Mouse (Mus musculus): ENCODE results near the gene Ppp1r12c. TPM values are rescaled to one million over a fixed set of nuclear protein-coding genes. Genes with fewer than 3 reads are reported as not detected.

Gene Ppp1r12c
- polyA plus RNA-seq, 1 experiment from 2014 or later, result 33.0 TPM

DNA sequence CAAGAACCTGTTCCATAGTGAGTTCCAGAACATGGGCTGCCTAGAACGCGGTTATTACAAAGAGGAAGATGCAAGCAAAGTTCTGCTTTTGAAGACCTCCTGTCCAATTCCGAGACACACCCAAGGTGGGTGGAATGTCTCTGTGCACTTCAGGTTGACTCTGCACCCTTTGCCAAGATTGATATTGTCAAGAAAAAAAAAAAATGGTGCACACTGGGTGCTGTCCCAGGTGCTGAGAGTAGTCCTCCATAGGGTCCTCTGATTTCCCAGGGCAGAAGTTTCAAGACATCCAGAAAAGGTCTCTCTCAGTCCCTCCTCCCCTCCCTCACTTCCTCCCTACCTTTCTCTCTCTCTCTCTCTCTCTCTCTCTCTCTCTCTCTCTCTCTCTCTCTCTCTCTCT lies 53.0 kb downstream of the Ppp1r12c start:
- ATAC-seq (replicated peaks; ENCODE audit: insufficient number of reproducible peaks, low FRiP score, low TSS enrichment, low read depth) (no peak), DNase-seq (ENCODE audit: low spot score) (no peak)
- Histone ChIP-seq H3K9ac (replicated peaks; ENCODE audit: low read length) (no peak overlapping the region), H3K36me3 (replicated peaks; ENCODE audit: control insufficient read depth, insufficient read depth, low read depth, low read length) (no peaks in the 10 kb centered on the region), H3K4me1 (ENCODE audit: control insufficient read depth, insufficient read depth, low read length) (no peaks in the 10 kb centered on the region), H3K27ac (replicated peaks; ENCODE audit: low read depth, low read length) (no peak overlapping the region), H3K4me3 (ENCODE audit: low read depth, low read length) (no peak overlapping the region), H3K9me3 (replicated peaks; ENCODE audit: control insufficient read depth, low read length) (no peaks in the 10 kb centered on the region), H3K4me2 (ENCODE audit: low read depth, low read length) (no peak overlapping the region), H3K27me3 (ENCODE audit: control insufficient read depth, insufficient read depth, low read length) (no peaks in the 10 kb centered on the region)
- 82% methylated on average over 3 of the region's 3 CpGs for whole genome bisulfite sequencing

DNA sequence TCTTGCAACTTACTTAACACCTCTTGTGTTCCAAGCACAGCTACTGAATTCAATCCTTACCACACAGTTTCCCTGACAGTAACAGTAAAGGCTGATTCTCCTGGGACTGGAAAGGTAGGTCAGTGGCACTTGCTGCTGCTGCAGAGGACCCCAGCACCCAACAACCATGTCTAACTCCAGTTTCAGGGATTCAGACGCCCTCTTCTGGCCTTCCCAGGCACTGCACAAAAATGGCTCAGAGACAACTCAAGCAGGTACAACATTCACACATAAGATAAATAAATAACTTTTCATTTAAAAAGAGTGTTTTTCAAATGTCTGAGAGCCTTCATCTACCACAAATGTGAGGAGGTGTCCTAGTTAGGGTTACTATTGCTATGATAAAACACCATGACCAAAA lies 54.3 kb downstream of the Ppp1r12c start:
- DNase-seq (ENCODE audit: low spot score) (no peak), ATAC-seq (replicated peaks; ENCODE audit: insufficient number of reproducible peaks, low FRiP score, low TSS enrichment, low read depth) (no peak)
- no peak overlapping the region for H3K4me2 ChIP-seq (ENCODE audit: low read depth, low read length)
- H3K27me3 ChIP-seq (ENCODE audit: control insufficient read depth, insufficient read depth, low read length), result no peaks in the 10 kb centered on the region
- no peaks in the 10 kb centered on the region for H3K4me1 ChIP-seq (ENCODE audit: control insufficient read depth, insufficient read depth, low read length)
- no peaks in the 10 kb centered on the region for H3K36me3 ChIP-seq (replicated peaks; ENCODE audit: control insufficient read depth, insufficient read depth, low read depth, low read length)
- WGBS, result 6% methylated on average over 1 of the region's 1 CpGs
- H3K4me3 ChIP-seq (ENCODE audit: low read depth, low read length), result no peak overlapping the region
- no peak overlapping the region for H3K9ac ChIP-seq (replicated peaks; ENCODE audit: low read length)
- H3K27ac ChIP-seq (replicated peaks; ENCODE audit: low read depth, low read length), result no peak overlapping the region
- H3K9me3 ChIP-seq (replicated peaks; ENCODE audit: control insufficient read depth, low read length), result no peaks in the 10 kb centered on the region

DNA sequence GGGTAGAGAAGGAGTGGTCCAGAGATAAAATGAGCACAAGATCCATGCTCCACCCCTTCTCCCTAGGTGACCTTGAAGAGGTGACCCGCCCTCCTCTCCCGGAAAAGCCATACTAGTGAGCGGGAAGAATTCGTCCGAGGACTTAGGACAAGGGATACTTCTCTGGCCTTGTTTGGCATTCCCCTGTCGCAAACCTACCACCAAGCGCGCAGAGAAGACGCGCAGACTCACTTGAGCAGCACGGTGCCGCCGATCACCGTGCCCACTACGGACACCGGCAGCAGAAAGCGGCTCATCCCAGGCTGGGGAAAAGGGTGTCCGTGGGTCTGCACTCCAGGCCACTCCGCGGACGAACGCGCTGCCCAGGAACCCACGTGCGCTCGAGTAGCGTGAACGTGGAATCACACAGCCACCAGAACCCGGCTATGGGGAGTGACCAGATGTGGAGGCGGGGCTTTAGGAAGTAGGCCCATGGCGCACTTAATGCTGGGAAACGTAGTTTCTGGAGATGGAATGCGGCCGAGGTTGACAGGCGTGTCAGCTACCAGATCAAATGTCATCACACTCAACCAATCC lies 56.2 kb downstream of the Ppp1r12c start, which contains the start of gene Rdh13:
Gene Rdh13, minus strand, starts transcription at position 434 of the 576 bp plus-strand sequence.
- DNase-seq (ENCODE audit: low spot score) (peak; percentile 95), ATAC-seq (replicated peaks; ENCODE audit: insufficient number of reproducible peaks, low FRiP score, low TSS enrichment, low read depth) (peak; percentile 95)
- H3K9ac ChIP-seq (replicated peaks; ENCODE audit: low read length), result peak within 1 kb of the TSS; percentile 67
- WGBS, result under 1% methylated on average over 35 of the region's 35 CpGs
- H3K4me3 ChIP-seq (ENCODE audit: low read depth, low read length), result peak within 1 kb of the TSS; percentile 61
- H3K4me1 ChIP-seq (ENCODE audit: control insufficient read depth, insufficient read depth, low read length), result no peaks in the 10 kb centered on the region
- no peaks in the 10 kb centered on the region for H3K27me3 ChIP-seq (ENCODE audit: control insufficient read depth, insufficient read depth, low read length)
- H3K36me3 ChIP-seq (replicated peaks; ENCODE audit: control insufficient read depth, insufficient read depth, low read depth, low read length), result no peaks in the 10 kb centered on the region
- peak within 1 kb of the TSS; percentile 62 for H3K4me2 ChIP-seq (ENCODE audit: low read depth, low read length)
- no peaks in the 10 kb centered on the region for H3K9me3 ChIP-seq (replicated peaks; ENCODE audit: control insufficient read depth, low read length)
- H3K27ac ChIP-seq (replicated peaks; ENCODE audit: low read depth, low read length), result no peak within 1 kb of the TSS

DNA sequence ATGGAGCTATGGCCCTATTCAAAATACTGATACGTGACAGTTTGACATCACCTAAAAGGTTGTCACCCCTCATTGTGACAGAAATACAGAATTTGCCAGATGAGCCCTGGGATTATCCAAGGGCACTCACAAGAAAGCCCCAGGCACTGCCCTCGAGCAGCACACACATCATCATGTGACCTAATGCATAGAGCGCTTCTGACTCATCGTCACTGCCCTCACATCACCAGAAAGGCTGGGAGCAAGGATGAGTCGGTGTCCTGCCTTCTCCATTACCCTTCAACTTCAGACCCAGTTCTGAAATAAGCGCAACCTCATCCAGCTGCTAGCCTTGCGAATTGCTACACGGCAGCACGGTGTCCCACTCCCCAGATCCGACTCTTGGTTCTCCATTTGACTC lies 60.9 kb downstream of the Ppp1r12c start:
- no peak overlapping the region for H3K27ac ChIP-seq (replicated peaks; ENCODE audit: low read depth, low read length)
- no peaks in the 10 kb centered on the region for H3K36me3 ChIP-seq (replicated peaks; ENCODE audit: control insufficient read depth, insufficient read depth, low read depth, low read length)
- no peak overlapping the region for H3K9ac ChIP-seq (replicated peaks; ENCODE audit: low read length)
- no peaks in the 10 kb centered on the region for H3K27me3 ChIP-seq (ENCODE audit: control insufficient read depth, insufficient read depth, low read length)
- no peaks in the 10 kb centered on the region for H3K9me3 ChIP-seq (replicated peaks; ENCODE audit: control insufficient read depth, low read length)
- no peak for DNase-seq (ENCODE audit: low spot score)
- ATAC-seq (replicated peaks; ENCODE audit: insufficient number of reproducible peaks, low FRiP score, low TSS enrichment, low read depth), result no peak
- H3K4me2 ChIP-seq (ENCODE audit: low read depth, low read length), result no peak overlapping the region
- H3K4me1 ChIP-seq (ENCODE audit: control insufficient read depth, insufficient read depth, low read length), result no peaks in the 10 kb centered on the region
- no peak overlapping the region for H3K4me3 ChIP-seq (ENCODE audit: low read depth, low read length)
- WGBS, result 92% methylated on average over 10 of the region's 10 CpGs

DNA sequence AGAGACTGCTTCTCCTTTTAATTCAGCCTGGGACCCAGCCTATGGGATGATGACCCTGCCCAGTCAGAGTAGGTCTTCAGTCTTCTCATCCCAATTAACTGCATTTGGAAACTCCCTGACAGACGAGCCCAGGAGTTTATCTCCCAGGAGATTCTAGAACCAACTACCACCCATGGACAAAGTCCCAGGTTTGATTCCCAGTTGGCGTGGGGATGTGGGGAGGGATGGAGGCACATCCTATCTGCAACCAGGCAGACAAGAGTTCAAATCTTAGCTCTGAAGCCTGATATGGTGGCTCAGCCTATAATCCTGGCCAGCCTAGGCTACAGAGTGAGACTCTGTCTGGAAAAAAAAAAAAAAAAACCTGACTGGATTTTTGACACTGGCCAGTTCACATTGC lies 63.8 kb downstream of the Ppp1r12c start:
- Histone ChIP-seq H3K27me3 (ENCODE audit: control insufficient read depth, insufficient read depth, low read length) (no peaks in the 10 kb centered on the region), H3K4me3 (ENCODE audit: low read depth, low read length) (no peak overlapping the region), H3K4me1 (ENCODE audit: control insufficient read depth, insufficient read depth, low read length) (no peaks in the 10 kb centered on the region), H3K9me3 (replicated peaks; ENCODE audit: control insufficient read depth, low read length) (no peaks in the 10 kb centered on the region), H3K4me2 (ENCODE audit: low read depth, low read length) (no peak overlapping the region), H3K27ac (replicated peaks; ENCODE audit: low read depth, low read length) (no peak overlapping the region), H3K9ac (replicated peaks; ENCODE audit: low read length) (no peak overlapping the region), H3K36me3 (replicated peaks; ENCODE audit: control insufficient read depth, insufficient read depth, low read depth, low read length) (no peaks in the 10 kb centered on the region; the same call in 1 of the 2 replicates)
- DNase-seq (ENCODE audit: low spot score) (no peak), ATAC-seq (replicated peaks; ENCODE audit: insufficient number of reproducible peaks, low FRiP score, low TSS enrichment, low read depth) (no peak)
- WGBS, result 91% methylated on average over 2 of the region's 2 CpGs

DNA sequence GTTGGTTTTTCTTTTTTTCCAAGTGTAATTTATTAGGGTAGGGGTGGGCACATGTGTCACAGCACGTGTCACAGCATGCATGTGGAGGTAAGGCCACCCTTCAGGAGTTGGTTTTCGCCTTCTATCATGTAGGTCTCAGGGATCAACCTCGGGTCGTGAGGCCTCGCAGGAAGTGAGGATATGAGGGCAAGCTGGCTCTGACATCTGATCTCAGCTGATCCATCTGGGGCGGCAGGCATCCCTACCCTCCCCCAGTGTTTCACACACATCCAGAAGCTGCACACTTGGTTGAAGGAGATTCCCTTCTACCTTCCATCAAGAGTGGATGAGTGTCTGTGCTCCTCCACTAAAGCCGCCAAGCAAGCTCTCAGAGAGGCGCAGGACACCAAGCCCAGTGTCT lies 69.5 kb downstream of the Ppp1r12c start:
- no peak overlapping the region for H3K4me3 ChIP-seq (ENCODE audit: low read depth, low read length)
- no peak overlapping the region for H3K4me2 ChIP-seq (ENCODE audit: low read depth, low read length)
- no peak overlapping the region for H3K9ac ChIP-seq (replicated peaks; ENCODE audit: low read length)
- 90% methylated on average over 8 of the region's 8 CpGs for WGBS
- no peak overlapping the region for H3K27ac ChIP-seq (replicated peaks; ENCODE audit: low read depth, low read length)
- ATAC-seq (replicated peaks; ENCODE audit: insufficient number of reproducible peaks, low FRiP score, low TSS enrichment, low read depth) (no peak), DNase-seq (ENCODE audit: low spot score) (no peak)
- H3K4me1 ChIP-seq (ENCODE audit: control insufficient read depth, insufficient read depth, low read length), result no peaks in the 10 kb centered on the region
- H3K9me3 ChIP-seq (replicated peaks; ENCODE audit: control insufficient read depth, low read length), result no peaks in the 10 kb centered on the region
- H3K27me3 ChIP-seq (ENCODE audit: control insufficient read depth, insufficient read depth, low read length), result no peaks in the 10 kb centered on the region
- H3K36me3 ChIP-seq (replicated peaks; ENCODE audit: control insufficient read depth, insufficient read depth, low read depth, low read length), result no peaks in the 10 kb centered on the region; the same call in 1 of the 2 replicates

DNA sequence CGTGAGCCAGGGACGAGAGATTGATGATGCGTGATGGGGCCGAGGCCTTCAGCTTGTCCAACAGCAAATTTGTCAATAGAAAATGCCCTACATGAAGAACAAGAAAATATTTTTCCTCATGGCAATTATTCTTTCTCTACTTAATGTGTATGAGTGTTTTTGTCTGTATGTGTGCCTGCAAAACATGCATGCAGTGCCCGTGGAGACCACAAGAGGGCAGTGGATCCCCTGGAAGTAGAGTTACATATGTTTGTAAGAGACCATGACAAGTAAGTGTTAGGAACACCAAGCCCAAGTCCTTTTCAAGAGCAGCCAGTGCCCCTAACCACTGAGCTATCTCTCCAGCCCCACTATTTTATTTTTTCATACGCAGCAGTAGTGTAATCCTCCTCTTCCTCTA lies 69.9 kb downstream of the Ppp1r12c start:
- DNase-seq (ENCODE audit: low spot score) (peak; percentile 76), ATAC-seq (replicated peaks; ENCODE audit: insufficient number of reproducible peaks, low FRiP score, low TSS enrichment, low read depth) (no peak)
- Histone ChIP-seq H3K4me3 (ENCODE audit: low read depth, low read length) (no peak overlapping the region), H3K9me3 (replicated peaks; ENCODE audit: control insufficient read depth, low read length) (no peaks in the 10 kb centered on the region), H3K27ac (replicated peaks; ENCODE audit: low read depth, low read length) (no peak overlapping the region), H3K27me3 (ENCODE audit: control insufficient read depth, insufficient read depth, low read length) (no peaks in the 10 kb centered on the region), H3K9ac (replicated peaks; ENCODE audit: low read length) (no peak overlapping the region), H3K4me2 (ENCODE audit: low read depth, low read length) (no peak overlapping the region), H3K4me1 (ENCODE audit: control insufficient read depth, insufficient read depth, low read length) (no peaks in the 10 kb centered on the region), H3K36me3 (replicated peaks; ENCODE audit: control insufficient read depth, insufficient read depth, low read depth, low read length) (no peaks in the 10 kb centered on the region; the same call in 1 of the 2 replicates)
- 79% methylated on average over 6 of the region's 6 CpGs for WGBS
